Mouse (Mus musculus) embryonic facial prominence, embryonic 14.5 days (tissue): ENCODE data around the gene Cmtm8. TPM values are rescaled to one million over a fixed set of nuclear protein-coding genes. Genes with fewer than 3 reads are reported as not detected.

Experiments used
- ATAC-seq: fragments of 200-750 bp; cut with Nextera tagmentation; 2 replicates; pipeline ENCODE4 v1.8.0; 2017; ENCODE audit warnings: low read depth, moderate number of reproducible peaks, moderate TSS enrichment
- DNase-seq: peaks from one replicate; pipeline ENCODE4 v3.0.0-alpha.2; 2015; ENCODE audit warnings: low spot score
- H3K27ac ChIP-seq: fragments of 300-500 bp; sonication (generic); replicated peaks from 2 replicates; pipeline ENCODE4 v1.5.1; 2014; ENCODE audit warnings: low read depth, mild to moderate bottlenecking, low read length, moderate library complexity
- H3K27me3 ChIP-seq: fragments of 300-500 bp; sonication (generic); replicated peaks from 2 replicates; pipeline ENCODE4 v1.6.1; 2014; ENCODE audit warnings: low read length; ENCODE audit not compliant: control insufficient read depth, insufficient read depth
- H3K36me3 ChIP-seq: fragments of 300-500 bp; sonication (generic); 2 replicates; pipeline ENCODE4 v1.6.1; 2014; ENCODE audit warnings: low read length, mixed read lengths; ENCODE audit not compliant: control insufficient read depth, insufficient read depth
- H3K4me1 ChIP-seq: fragments of 300-500 bp; sonication (generic); 2 replicates; pipeline ENCODE4 v1.6.1; 2014; ENCODE audit warnings: antibody characterized with exemption, low read length; ENCODE audit not compliant: control insufficient read depth, insufficient read depth
- H3K4me2 ChIP-seq: fragments of 300-500 bp; sonication (generic); 2 replicates; pipeline ENCODE4 v1.6.1; 2014; ENCODE audit warnings: low read depth, mild to moderate bottlenecking, low read length, moderate library complexity, mixed read lengths
- H3K4me3 ChIP-seq: fragments of 300-500 bp; sonication (generic); 2 replicates; pipeline ENCODE4 v1.5.1; 2014; ENCODE audit warnings: low read depth, mild to moderate bottlenecking, low read length
- H3K9ac ChIP-seq: fragments of 300-500 bp; sonication (generic); 2 replicates; pipeline ENCODE4 v1.6.1; 2014; ENCODE audit warnings: low read depth, mild to moderate bottlenecking, low read length, moderate library complexity, mixed read lengths
- H3K9me3 ChIP-seq: fragments of 300-500 bp; sonication (generic); 2 replicates; pipeline ENCODE4 v1.6.1; 2016; ENCODE audit warnings: low read length; ENCODE audit not compliant: control insufficient read depth
- WGBS: fragments of 180-500 bp; shearing (Covaris S2); extraction: QIAGEN DNeasy Blood & Tissue Kit; methylation state at CpG from one replicate; pipeline ENCODE4 v1.1.7; 2014; 5-methylcytosine and 5-hydroxymethylcytosine counted together
- polyA plus RNA-seq: library from polyadenylated mRNA; unstranded; fragments of >200 nt; fragmentation: Nextera tagmentation; extraction: Ambion mirVana; gene quantifications from 2 replicates; pipeline ENCODE4 v1.2.1, GENCODE M21; 2014

Cmtm8 gene
- polyA plus RNA-seq, 1 experiment from 2014 or later = 18.6 TPM

GRCm38 (mm10) chr9:114798845-114799244 lies 45.1 kb downstream of the Cmtm8 start:
- H3K36me3 ChIP-seq = no peaks in the 10 kb centered on the region
- no peak overlapping the region for H3K27ac ChIP-seq
- whole genome bisulfite sequencing = 32% methylated on average over 6 of the region's 6 CpGs
- no peaks in the 10 kb centered on the region for H3K27me3 ChIP-seq
- ATAC-seq (peak; percentile 37; the same call in 1 of the 2 replicates), DNase-seq (peak; percentile 57)
- H3K4me2 ChIP-seq = no peak overlapping the region
- H3K9ac ChIP-seq = no peak overlapping the region
- no peaks in the 10 kb centered on the region for H3K9me3 ChIP-seq
- no peak overlapping the region for H3K4me3 ChIP-seq
- H3K4me1 ChIP-seq = no peaks in the 10 kb centered on the region

GRCm38 (mm10) chr9:114797329-114798004 lies 46.5 kb downstream of the Cmtm8 start:
- 52% methylated on average over 11 of the region's 11 CpGs for WGBS
- H3K36me3 ChIP-seq = no peaks in the 10 kb centered on the region
- no peak overlapping the region; the same call in 1 of the 2 replicates for H3K9ac ChIP-seq
- no peak overlapping the region for H3K4me2 ChIP-seq
- peak; percentile 87 for DNase-seq
- no peaks in the 10 kb centered on the region for H3K9me3 ChIP-seq
- H3K4me3 ChIP-seq = no peak overlapping the region
- ATAC-seq = peak; percentile 82
- H3K27me3 ChIP-seq = no peaks in the 10 kb centered on the region
- H3K27ac ChIP-seq = no peak overlapping the region
- no peaks in the 10 kb centered on the region for H3K4me1 ChIP-seq

- Histone ChIP-seq H3K36me3 (no peaks in the 10 kb centered on the region), H3K4me1 (no peaks in the 10 kb centered on the region), H3K4me2 (no peak overlapping the region), H3K9ac (no peak overlapping the region), H3K4me3 (no peak overlapping the region), H3K27me3 (no peaks in the 10 kb centered on the region), H3K27ac (no peak overlapping the region), H3K9me3 (no peaks in the 10 kb centered on the region)
- WGBS = 34% methylated on average over 11 of the region's 11 CpGs
- DNase-seq = no peak
- no peak for ATAC-seq
Observed at GRCm38 (mm10) chr9:114796473-114797050, 47.4 kb downstream of the Cmtm8 start.

- no peak overlapping the region for H3K4me3 ChIP-seq
- no peak overlapping the region for H3K4me2 ChIP-seq
- no peaks in the 10 kb centered on the region for H3K36me3 ChIP-seq
- DNase-seq (no peak), ATAC-seq (no peak)
- no peak overlapping the region for H3K9ac ChIP-seq
- H3K27me3 ChIP-seq = no peaks in the 10 kb centered on the region
- no peaks in the 10 kb centered on the region for H3K4me1 ChIP-seq
- H3K9me3 ChIP-seq = no peaks in the 10 kb centered on the region
- H3K27ac ChIP-seq = no peak overlapping the region
- WGBS = 42% methylated on average over 4 of the region's 4 CpGs
Observed at GRCm38 (mm10) chr9:114794491-114794890, 49.5 kb downstream of the Cmtm8 start.

GRCm38 (mm10) chr9:114793764-114794295 lies 50.1 kb downstream of the Cmtm8 start:
- ATAC-seq (no peak), DNase-seq (no peak)
- Histone ChIP-seq H3K27me3 (no peaks in the 10 kb centered on the region), H3K27ac (no peak overlapping the region), H3K4me1 (no peaks in the 10 kb centered on the region), H3K9me3 (no peaks in the 10 kb centered on the region), H3K4me2 (no peak overlapping the region), H3K4me3 (no peak overlapping the region), H3K9ac (no peak overlapping the region), H3K36me3 (no peaks in the 10 kb centered on the region)
- WGBS = 87% methylated on average over 9 of the region's 9 CpGs

GRCm38 (mm10) chr9:114789989-114790388 lies 54.0 kb downstream of the Cmtm8 start:
- no peak overlapping the region for H3K4me3 ChIP-seq
- ATAC-seq (peak; percentile 53; the same call in 1 of the 2 replicates), DNase-seq (no peak)
- no peaks in the 10 kb centered on the region for H3K36me3 ChIP-seq
- no peak overlapping the region for H3K27ac ChIP-seq
- WGBS = 67% methylated on average over 8 of the region's 8 CpGs
- H3K4me2 ChIP-seq = no peak overlapping the region
- H3K9ac ChIP-seq = no peak overlapping the region
- H3K27me3 ChIP-seq = no peaks in the 10 kb centered on the region
- no peaks in the 10 kb centered on the region for H3K9me3 ChIP-seq
- H3K4me1 ChIP-seq = peaks cover 5% of the 10 kb centered on the region; the same call in 1 of the 2 replicates

- Histone ChIP-seq H3K4me2 (no peak overlapping the region), H3K4me1 (peaks cover 5% of the 10 kb centered on the region; the same call in 1 of the 2 replicates), H3K4me3 (no peak overlapping the region), H3K27ac (no peak overlapping the region), H3K27me3 (no peaks in the 10 kb centered on the region), H3K9ac (no peak overlapping the region), H3K36me3 (no peaks in the 10 kb centered on the region), H3K9me3 (no peaks in the 10 kb centered on the region)
- 55% methylated on average over 7 of the region's 7 CpGs for WGBS
- DNase-seq (no peak), ATAC-seq (no peak)
Observed at GRCm38 (mm10) chr9:114789557-114789956, 54.4 kb downstream of the Cmtm8 start.

- no peaks in the 10 kb centered on the region for H3K36me3 ChIP-seq
- H3K9me3 ChIP-seq = no peaks in the 10 kb centered on the region
- DNase-seq (no peak), ATAC-seq (no peak)
- no peak overlapping the region for H3K4me2 ChIP-seq
- no peak overlapping the region for H3K4me3 ChIP-seq
- H3K9ac ChIP-seq = no peak overlapping the region
- H3K27ac ChIP-seq = no peak overlapping the region
- H3K27me3 ChIP-seq = no peaks in the 10 kb centered on the region
- 85% methylated on average over 8 of the region's 8 CpGs for WGBS
- H3K4me1 ChIP-seq = peaks cover 5% of the 10 kb centered on the region; the same call in 1 of the 2 replicates
Observed at GRCm38 (mm10) chr9:114788697-114789096, 55.3 kb downstream of the Cmtm8 start.
